Mouse (Mus musculus): ENCODE measurements around the gene Kcnq4.
A peak's percentile ranks its signal among the peaks of the same experiment; 100 is the strongest.

Kcnq4 gene

DNA sequence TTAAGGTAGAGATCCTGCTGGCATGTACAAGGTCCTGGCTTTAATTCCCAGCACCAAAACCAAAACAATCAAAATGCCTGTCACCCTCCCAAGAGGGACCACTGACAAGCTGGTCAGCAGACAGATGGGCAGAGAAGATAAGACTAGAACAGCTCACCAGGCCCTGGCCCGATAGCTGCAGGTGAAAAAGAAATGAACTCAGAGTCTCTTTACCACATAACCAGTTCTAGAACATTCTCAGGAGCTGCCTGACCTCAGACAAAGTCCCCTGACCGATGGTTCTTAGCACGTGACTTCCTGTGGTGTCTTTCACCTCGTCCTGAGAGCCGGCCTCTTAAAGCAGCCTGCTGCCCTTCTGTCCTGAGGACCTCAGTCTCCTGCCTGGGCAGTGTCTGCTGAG is 78.8 kb downstream of the Kcnq4 start:
- DNase-seq, result no peak

DNA sequence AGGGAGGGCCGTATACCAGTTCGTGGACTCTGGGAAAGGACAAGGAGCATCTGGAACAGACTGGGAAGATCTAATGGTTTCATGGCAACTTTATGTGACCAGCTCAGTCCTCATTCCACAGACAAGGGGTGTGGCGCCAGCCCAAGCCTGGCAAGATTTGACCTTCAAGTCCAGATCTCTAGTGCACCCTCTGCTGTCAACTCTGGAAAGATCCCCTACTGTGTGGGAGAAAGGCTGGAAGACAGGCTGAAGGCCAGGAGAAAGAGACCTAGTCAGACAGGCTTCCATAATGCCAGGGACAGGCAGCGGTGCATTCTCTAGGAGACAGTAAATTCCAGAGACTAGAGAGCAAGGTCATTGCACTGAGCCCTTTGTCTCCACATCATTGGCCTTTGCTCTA is 79.9 kb downstream of the Kcnq4 start:
- peak; percentile 16 to 43 for DNase-seq

DNA sequence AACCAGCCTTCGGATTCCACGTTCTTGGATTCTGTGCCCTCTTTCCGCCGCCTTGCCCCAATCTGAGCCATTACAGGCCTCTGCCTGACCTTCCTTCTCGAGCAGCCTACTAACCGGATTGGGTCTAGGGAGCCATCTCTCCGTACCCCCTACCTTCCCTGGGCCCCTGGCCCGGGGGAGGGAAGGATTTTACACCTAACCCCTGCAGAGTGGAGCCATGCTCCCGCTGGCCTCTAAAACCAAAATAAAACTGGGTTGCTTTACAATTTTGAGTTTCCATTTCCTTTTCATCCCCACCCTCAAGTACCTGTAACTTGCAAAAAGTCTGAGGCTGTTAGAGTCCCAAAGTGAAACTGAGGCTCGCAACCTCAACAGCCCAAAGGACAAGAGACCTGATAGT is 80.9 kb downstream of the Kcnq4 start:
- no peak for DNase-seq

DNA sequence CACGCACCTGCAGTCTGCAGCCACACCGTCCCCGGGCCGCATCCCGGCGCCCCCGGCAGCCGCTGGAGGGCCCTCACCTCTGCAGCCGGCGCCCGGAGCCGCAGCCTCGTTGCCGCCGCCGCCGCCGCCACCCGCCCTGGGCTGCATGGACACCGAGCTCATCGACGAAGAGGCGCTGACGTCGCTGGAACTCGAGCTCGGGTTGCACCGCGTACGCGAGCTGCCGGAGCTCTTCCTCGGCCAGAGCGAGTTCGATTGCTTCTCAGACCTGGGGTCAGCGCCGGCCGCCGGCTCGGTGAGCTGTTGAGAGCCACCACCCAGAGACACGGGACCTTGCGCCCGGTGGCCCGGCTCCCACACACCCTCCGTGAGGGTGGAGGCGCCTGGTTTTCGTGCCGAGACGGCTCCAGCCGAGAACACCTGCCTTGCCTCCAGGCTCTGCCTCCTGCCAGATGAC is 81.3 kb downstream of the Kcnq4 start:
- peak; percentile 75 to 78 for DNase-seq

DNA sequence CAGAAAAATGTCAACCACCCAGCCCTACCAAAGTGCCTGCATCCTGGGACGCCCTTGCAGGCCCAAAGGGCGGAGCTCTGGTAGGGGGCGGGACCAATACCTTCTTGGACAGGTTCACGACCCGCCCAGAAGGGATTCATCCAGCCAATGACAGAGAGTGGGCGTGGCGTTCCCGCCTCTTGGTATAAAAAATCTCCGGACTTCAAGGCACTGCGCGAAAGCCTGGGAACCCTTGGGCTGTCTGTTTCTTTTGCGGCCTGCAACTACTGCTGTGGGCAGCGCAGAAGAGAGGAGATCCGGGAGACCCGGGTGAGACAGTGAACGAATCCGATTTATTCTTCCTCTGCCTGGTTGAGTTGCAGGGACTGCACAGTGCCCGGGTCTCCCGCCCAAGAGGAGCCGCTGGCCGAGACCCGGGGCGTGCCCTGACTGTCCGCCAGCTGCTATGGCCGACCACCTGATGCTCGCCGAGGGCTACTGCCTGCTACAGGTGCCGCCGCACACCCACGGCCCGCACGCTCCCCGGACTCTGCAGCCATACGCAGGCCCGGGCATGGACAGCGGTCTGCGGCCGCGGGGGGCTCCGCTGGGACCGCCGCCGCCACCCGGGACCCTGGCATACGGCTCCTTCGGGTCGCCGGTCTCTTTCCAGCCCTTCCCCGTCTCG is 81.9 kb downstream of the Kcnq4 start, which contains the start of gene Cited4:
Gene Cited4, plus strand, starts transcription at position 215 of the 667 bp plus-strand sequence.
- peak; percentile 90 to 94 for DNase-seq

DNA sequence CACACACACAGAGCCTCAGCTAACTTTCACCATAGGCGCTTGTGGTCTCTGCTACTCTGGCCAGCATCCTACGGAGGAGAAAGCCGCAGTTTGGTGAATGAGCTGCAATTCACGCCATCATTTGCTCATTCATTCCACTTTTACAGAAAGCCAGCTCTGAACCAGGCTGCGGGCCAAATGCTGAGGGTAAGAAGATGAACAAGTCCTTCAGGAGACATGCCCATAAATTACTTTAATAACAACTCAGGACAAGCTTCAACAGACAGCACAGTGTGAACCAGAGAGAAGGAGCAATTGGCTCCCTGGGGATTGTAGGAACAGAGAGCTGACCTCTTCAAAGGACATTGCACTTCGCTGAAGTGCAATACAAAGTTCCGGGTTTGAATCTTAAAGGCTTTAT is 82.6 kb downstream of the Kcnq4 start:
- peak in 1 of 2 experiments; percentile 28 for DNase-seq

DNA sequence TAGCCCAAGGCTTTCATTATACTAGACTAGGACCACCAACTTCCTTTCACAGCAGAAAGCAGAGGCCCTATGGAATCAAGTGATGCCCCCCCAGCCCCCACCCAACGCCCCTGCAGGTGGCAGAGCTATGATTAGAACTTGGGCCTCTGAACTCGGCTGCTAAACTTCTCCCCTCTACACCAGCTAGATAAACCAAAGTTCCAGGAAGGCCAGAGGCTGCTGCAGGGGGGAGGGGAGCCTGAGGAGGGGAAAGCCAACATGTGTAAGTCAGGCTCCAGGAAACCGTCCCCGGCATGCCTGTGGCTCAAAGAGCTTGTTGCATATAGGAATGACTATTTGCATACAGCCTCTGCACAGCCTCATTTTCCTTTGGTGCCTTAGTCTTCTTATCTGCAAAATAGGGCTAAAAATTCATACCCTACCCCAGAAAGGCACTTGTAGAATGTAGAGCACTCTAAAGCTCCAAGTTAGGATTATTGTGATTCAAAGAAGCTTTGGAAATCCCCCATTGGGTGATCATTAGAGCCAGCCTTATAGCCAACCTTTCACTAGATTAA is 83.2 kb downstream of the Kcnq4 start:
- no peak for DNase-seq

DNA sequence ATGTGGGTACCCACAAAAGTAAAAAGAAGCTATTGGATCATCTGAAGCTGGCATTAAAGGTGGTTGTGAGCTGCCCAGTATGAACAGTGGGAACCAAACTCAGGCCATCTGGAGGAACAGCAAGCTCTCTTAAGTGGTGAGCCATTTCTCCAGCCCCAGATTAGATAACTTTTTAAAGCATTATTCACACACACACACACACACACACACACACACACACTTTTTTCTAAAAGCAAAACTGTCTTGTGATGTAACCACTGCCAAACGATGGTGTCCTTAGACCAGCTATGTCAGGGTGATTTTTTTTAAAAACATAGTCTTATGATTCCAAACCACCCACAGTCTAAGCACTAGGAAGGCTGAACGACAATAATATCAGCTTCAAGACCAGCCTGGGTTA is 83.8 kb downstream of the Kcnq4 start:
- DNase-seq, result no peak

DNA sequence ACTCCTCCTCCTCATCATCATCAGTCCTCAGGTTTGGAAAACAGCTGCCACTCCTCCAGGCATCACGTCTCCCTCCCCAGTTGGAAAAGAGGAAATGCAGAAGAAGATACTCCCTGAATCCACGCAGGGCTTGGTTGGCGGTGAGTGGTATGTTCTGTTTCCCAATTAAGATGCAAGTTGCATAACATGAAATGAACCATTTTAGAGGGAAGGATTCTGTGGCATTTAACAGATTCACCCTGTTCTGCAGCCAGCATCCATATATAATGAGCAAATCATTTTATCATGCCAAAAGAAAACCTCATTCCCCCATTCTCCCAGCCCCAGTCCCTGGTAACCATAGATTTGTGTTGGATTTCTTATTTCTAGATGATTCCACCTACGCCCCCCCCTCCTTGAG is 87.9 kb downstream of the Kcnq4 start:
- DNase-seq, result no peak

DNA sequence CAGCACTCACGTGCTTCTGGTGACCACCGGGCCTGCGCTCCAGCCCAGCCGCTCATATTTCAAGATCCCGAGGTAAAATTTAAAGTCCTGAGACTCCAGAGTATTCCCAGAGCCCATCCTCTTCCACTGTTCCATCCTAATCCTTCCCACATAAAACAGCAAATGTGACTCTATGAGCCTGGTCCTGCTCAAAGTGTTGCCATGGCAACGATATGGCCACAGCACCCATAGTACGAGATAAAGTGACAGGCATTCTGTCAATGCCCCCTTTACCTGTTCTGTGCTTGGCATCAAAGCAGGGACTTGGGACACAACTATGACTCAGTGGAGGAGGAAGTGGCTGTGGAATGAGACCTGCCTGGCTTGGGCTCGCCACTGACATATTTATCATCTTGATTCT is 92.5 kb downstream of the Kcnq4 start:
- no peak for DNase-seq

DNA sequence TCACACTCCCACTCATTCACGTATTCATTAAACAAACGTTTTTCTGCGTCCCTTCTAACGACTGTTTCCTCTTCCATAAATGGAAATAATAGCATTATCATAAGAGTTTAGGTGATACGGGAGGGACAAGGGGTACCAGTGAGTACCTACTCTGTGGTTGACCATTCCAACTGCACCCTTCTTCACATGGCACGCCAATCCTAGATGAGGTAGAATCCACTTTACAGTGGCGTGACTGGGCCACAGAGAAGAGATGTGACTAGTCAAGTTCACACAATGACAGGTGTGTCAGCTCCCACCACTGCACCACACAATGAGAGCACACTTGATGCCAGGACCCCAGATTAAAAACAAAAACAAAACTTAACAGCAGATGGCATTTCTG is 98.2 kb downstream of the Kcnq4 start:
- peak in 1 of 2 experiments; percentile 27 for DNase-seq

DNA sequence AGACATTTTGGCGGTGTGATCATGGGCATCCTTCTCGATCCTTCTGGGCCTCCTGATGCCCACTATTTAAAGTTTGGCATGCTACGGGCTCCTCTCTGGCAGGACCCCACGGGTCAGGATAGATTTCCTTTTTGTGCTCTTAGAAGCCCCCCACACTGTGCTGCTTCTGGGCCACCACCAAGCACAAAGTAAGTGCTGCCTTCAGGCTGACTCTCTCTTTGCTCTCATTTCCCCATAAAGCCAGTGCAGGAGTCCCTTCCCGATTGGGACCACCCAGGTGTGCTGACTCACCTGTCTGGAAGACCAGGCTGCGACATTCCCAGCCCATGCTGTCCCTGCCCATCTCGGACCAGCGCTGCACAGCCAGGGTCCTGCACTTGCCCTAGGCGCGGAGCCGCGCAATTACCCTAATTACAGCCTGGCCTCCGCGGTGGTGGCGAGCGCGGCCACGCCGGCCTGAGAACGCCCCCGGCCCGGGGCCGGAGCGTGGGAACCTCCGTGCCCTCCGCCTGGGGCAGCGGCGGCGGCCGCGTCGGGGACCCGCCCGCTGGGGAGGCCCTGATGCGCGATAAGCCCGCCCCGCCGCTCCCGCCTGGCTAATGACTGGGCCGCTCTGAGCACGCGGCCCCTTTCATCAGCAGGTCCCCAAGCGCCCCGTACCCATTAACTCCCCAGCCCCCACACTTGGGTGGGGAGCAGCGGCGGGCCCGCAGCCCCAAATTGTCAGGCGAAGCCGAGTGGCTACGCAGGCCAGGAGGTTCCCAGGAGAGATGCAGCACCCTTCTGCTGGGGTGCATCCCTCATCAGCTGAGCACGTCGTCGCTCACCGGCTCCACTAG is 98.8 kb downstream of the Kcnq4 start:
- DNase-seq, result peak; percentile 66 to 72

All from cerebellum, postnatal 25 days (tissue).